Mouse (Mus musculus) adrenal gland, adult 8-10 months (tissue): ENCODE data around the gene Hoxb4. TPM values are rescaled to one million over a fixed set of nuclear protein-coding genes. Genes with fewer than 3 reads are reported as not detected.
A peak's percentile ranks its signal among the peaks of the same experiment; 100 is the strongest.

Experiments used
- DNase-seq: peaks from one replicate; pipeline ENCODE4 v3.0.0; 2022
- total RNA-seq, 4 experiments: library from RNA; stranded (reverse); gene quantifications; 2 replicates each; pipeline ENCODE4 v1.2.4; 2022

Gene Hoxb4
- total RNA-seq, 4 experiments from 2014 or later, result 19.9 to 45.3 (median 27.0) TPM

DNA sequence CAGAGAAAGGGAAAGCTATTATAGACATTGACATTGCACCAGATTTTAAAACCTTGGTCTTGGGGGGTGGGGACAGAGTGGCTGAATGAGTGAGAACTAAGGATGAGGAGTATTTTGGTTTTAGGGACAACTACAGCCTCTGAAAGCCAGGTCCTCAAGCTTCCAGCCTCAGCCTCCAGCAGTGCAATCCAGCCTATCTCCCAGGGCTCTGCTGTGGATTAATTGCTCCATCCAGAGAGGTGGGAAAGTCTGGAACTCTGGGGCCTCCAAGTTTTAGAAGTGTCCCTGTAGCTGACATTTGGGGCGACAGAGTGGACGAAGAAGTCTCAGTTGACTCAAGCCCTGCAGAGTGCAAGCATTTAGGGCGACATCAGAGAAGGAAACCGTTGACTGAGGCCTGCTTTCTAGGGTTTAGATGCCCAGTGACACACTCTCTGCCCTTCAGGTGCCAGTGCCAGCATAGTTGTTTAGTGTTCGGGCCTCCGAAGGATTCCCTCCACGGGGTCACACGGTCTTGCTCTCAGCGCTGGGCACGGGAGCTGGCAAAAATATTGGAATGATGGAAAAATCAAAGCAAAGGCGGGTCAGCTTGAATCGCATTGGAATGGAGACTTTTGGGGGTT is 4.2 kb upstream of the Hoxb4 start:
- DNase-seq, result no peak

DNA sequence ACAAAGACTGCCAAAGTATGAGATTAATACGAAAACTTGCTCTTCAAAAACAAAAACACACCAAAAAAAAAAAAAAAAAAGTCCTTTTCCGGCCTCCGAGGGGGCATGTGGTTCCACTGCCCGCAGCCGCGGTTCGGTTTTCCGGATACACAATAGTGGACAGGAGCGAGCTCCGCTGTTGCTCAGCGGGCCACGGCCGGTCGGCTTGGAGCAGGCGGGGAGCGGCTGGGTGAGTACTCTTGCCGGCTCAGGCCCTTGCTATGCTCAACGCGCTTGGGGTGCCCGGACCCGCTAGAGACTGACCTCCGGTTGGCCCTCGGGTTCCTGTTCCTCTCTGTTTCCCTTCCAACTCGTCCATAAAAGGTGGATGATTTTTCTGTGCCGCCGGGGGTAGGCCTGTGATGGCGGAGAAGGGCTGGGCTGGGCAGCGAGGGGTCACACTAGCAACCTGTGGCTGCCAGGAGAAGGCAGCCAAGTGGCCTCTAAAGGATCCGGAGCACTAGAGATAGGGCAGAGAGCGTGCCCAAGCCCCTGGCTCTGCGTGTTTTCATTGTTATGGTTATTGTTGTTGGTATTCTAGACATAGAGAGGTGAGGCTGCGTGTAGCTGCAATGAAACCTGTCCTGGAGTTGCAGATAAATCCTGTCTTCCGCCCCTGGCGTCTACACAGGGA is 3.3 kb upstream of the Hoxb4 start:
- no peak for DNase-seq

DNA sequence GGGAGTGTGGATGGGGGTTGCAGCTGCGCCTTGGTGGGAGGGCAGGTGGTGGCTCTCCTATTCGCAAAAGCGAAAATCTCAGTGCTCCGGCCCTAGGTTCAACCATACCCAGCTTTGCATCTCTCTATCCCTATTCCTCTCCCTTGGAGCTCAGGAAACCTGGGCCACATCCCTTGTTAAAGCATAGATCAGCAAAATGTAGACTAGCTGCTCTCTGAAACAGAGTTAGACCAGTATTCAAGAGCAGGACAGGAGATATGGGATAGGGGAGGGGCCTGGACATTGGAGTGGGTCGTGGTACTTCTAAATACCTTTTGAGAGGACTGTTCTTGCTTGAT is 2.8 kb upstream of the Hoxb4 start:
- DNase-seq, result no peak

DNA sequence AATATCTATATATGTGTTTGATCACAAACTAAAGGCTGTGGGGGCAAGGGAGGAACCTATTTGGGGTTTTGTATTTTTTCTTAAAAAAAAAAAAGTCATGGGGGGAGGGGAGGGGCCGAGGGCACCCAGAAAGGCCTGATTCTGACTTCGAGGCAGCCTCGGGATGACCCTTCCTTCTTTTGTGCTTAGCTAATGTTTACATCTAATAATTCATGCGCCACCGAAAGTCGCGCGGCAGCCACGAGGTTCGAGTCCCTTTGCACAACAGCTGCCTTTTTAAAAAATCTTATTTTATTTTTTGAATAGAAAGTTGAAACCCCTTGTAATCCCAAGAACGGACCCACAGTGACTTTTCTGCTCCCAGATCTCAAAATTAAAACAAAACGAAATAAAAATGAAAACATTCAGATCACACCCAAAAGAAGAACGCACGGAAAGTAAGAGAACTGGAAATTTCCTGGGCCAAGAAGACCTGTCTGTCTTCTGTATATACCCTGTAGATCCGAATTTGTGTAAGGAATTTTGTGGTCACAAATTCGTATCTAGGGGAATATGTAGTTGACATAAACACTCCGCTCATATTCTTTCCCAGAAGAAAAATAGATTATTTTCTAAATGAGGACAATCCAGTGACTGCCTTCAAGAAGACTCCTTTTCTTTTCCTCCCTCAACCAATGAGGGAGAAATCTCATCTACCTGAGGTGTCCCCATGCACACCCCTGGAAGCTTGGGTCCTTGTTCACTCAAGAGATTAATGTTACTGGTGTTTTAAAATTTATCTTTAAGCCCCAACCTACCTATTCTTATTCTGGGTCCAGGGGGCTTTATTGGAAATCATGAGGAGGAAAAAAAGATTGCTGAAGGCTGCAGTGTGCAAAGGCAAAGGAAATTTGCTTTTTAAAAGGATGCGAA is 1.1 kb upstream of the Hoxb4 start:
- DNase-seq, result no peak

DNA sequence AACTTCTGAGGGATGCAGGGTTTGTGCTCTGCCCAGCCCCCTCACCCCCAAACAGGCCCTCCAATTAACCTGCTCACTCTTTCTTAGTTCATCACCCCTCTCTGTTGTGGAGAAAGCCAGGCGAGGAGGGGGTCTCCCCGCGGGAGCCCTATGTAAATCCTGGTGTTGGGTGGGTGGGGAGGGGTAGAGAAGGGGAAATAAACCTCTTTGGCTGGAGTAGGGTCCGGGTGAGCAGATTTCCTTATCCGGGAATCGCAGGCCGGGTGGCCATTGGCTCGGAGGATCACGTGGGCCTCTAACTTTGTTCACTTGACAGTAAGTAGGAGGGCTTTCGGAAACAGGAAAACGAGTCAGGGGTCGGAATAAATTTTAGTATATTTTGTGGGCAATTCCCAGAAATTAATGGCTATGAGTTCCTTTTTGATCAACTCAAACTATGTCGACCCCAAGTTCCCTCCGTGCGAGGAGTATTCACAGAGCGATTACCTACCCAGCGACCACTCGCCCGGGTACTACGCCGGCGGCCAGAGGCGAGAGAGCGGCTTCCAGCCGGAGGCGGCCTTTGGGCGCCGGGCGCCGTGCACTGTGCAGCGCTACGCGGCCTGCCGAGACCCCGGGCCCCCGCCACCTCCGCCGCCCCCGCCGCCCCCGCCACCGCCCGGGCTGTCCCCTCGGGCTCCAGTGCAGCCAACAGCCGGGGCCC is 452 bp downstream of the Hoxb4 start:
- DNase-seq, result peak; percentile 82

DNA sequence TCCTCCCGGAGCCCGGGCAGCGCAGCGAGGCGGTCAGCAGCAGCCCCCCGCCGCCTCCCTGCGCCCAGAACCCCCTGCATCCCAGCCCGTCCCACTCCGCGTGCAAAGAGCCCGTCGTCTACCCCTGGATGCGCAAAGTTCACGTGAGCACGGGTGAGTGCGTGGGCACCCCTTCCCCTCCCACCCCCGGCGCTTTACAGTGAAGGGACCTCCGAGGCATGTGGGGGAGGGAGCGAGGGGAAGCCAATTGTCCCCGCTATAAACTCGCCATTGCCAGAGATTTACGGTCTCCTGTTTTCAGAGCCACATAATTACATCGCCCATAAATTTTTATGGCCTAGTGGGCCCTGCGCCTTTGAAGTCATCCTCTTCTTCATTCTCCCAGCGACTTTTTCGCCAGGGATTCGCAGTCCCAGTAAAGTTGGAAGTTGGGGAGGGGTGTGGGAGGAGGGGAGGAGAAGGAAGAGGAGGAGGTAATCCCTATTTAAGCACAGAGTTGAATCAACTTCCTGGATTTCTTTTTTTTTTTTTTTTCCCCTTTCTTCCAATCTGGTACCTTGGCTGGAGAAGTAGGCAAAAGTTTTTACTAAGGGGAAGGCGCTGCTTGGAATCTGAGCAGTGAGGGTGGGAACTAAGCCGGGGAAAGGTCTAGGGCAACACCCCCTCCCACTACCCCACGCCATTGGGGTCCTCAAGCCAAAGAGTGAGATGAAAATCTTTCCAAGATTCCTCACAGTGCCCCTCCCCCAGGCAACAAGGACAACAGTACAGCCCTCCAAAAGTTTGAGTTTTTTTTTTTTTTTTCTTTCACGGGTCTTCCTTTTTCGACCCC is 1.2 kb downstream of the Hoxb4 start:
- no peak for DNase-seq

DNA sequence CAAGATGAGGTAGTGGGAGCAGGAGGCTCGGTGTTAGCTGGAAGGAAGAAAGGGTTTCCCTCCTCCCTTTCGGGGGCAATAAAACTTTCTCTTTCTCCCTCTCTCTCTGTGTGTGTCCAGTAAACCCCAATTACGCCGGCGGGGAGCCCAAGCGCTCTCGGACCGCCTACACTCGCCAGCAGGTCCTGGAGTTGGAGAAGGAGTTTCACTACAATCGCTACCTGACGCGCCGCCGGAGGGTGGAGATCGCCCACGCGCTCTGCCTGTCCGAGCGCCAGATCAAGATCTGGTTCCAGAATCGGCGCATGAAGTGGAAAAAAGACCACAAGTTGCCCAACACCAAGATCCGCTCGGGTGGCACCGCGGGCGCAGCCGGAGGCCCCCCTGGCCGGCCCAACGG is 1.8 kb downstream of the Hoxb4 start:
- no peak for DNase-seq

DNA sequence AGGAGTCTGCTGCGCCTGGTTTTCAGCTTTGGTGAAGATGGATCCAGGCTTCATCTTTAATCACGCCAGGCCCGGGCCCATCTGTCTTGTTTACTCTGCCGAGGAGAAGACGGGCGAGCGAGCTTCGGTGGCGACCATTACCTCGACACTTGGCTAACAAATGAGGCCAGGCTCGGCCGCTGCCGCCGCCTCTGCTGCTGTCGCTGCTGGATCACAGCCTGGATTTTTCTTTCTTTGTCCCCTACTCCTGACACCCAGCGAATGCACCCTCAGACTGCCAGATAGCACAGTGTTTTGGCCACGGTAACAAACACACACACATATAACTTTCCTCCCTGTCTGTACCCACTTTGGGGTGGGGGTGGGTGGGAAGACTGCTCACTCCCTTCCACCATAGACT is 2.6 kb downstream of the Hoxb4 start:
- DNase-seq, result no peak

DNA sequence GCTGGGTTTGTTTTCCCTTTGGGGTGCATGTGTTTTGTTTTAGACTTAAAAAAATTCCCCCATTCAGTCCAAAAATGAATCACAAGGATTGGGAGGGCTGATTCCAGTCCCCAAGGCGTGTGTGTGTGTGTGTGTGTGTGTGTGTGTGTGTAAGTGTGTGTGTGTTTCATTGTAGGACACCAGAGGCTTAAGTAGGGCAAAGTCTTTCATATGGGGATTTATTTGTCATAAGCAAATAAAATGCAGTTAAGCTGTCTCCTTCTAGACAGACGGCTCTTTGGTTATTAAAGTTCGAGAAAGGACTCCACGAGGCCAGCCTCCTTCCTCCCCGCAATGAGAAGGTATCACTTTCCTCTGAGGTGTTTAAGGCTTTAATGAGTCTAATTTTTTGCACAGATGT is 3.8 kb downstream of the Hoxb4 start:
- no peak for DNase-seq

DNA sequence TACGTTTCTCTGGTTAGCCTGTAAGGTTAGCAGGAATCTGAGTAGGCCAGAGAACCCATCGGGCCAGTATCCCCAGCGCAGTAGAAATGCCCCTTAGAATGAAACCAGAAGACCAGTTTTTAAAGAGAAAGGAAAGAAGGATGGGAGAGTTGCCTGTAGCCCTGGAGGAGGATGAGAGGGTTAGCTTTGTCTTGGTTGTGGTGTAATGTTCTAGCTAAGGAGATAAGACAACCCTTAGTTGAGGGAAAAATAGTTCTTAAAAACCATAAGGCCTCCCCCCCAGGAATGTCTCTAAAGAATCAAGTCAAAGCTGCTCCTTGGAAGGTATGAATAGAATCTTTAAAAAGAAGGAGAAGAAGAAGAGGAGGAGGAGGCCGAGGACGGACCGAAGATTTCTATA is 4.7 kb downstream of the Hoxb4 start:
- DNase-seq, result no peak

DNA sequence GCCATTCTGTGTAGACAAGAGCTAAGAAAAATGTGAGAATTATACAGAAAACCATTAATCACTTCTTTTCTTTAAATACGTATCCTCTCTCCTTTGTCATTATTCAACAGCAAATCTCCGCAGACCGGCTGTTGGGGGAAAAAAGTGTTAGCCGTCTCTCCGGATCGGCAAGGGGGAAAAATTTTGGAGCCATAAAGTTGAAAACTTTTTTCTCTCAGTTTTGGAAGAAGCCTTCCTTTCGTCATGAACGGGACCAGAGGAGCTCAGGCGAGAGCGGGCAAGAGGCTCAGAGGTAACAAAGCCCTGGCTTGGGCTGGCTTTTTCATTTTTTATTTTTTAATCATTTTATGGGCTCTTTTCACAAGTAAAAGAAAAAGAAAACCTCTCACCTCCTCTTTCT is 5.1 kb downstream of the Hoxb4 start, which contains the start of gene Hoxb3:
Gene Hoxb3 (plus strand): TSS at position 173 of the 400 bp plus-strand sequence.
- no peak for DNase-seq

DNA sequence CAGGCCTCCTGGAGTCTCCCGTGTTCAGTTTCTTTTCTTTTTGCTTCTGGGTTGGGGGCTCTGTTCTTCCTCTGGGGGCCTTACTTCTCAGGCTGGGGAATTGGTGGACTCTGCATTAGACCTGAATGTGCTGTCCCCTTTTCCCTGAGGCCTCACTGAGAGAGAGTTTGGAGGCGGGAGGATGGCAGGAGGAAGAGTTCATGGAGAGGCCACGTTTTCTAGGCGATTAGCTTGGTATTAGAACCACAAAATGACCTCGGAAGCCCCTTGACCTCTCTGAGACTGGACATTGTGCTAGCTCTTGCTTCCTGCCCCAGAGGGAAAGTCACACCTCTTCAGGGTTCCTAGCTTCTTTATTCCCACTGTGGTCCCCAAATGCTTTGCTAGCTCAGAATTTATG is 6.1 kb downstream of the Hoxb4 start:
- DNase-seq, result no peak

DNA sequence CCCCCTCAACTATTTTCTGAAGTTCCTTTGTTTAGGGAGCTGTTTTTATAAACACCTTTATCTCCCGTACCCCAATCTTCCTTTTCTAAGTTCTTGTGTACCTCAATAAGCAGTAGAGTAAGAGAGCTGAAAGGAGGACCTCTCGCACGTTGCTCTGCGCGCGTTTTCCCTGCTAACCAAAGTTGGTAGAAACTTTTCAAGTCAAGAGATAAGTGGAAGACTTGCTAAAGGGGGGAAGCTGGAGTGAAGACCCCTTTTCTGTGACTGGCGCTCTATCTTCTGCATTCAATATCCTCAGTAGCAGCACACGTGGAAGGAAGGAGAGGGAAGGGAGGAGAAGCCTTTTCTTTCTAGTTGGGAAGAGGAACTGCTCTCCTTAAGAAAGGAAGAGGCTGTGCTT is 6.9 kb downstream of the Hoxb4 start:
- no peak for DNase-seq

DNA sequence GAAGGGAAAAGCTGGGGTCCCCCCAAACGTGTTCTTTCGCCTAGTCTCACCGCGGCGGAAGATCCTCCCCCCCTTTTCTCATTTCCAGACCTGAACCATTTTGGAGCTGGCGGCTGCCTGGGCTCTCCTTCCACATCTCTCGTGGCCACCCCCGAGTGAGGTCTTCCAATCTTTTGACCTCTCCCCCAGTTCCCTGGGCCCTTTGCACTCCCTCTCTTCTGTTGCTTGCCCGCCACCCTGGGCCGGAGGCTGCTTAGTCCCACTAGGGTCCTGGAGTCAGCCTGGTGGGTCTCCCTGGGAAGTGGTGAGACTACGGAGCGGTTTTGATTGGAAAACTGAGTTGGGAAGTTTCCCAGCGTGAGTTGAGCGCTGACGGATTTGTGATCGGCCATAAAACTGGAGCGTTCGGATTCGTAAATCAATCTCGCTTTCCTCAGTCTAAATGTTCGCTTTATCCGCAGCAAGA is 7.7 kb downstream of the Hoxb4 start:
- DNase-seq, result no peak

DNA sequence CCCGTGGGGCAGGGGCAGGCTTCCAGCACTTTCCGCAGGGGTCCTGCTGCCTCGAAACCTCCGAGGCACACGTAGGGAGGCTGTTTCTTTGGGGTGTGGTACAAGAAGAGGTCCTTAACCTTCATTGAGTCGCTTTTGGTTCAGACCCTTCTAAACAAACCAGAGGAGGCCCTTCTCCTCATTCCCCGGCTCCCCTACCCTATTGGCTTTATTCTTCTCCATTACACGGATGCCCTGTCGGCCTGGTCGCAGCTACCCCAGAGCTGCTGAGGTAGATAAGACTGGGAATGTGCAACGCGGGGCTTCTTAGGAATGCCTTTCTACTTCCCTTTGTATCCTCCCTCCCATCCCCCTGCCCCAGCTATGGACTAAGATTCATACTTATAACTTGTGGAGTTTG is 8.6 kb downstream of the Hoxb4 start:
- DNase-seq, result no peak

DNA sequence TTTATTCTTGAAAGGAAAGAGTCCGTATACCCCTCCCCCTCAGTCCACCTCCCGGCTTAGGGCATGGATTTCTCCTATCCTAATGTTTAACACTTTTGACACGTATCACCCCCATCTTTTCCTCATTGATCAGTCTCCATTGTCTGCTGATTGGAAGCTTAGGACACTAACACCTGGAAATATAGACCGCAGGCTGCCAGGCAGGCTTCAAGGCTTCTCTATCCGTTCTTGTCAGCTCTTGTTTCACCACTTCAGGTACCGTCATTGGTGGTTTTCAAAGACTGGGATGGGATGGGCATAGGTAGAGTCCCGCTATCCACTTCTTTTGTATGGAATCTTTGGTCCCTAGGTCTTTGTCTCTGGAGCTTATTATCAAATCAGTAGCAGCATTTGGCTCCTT is 9.1 kb downstream of the Hoxb4 start:
- DNase-seq, result no peak

DNA sequence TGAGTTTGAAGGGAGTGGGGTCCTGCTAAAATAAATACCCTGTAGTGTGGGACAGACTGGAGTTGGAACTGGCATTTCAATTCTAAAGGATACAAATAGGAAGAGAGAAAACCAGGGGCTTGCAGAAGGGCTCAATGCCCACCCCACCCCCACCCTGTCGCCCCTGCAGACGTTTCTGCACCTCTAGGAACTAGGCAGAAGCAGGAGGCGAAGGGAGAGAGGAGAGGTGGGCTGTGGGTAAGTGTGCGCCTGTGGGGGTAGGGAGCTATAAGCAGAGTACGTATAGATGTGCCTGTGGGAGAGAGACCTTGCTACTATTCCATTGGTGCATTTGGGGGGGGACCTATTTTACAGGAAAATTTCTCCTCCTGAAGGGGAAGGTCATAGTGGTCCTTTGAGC is 9.7 kb downstream of the Hoxb4 start:
- DNase-seq, result no peak

DNA sequence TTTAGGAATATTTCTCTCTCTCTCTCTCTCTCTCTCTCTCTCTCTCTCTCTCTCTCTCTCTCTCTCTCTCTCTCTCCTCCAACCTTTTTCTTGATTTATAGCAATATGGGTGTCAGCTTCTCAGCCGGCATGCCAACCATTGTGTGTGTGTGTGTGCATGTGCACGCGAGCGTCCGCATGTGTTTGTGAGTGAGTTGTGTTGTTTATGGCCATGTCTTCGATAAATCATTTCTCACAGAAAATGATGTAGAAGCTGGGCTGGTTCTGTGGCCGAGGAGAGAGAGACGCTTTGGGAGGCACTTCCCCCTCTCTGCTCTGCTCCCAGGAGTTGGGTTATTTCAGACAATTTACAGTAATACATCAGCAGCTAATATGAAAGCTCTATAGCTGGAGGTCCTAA is 10.5 kb downstream of the Hoxb4 start:
- DNase-seq, result no peak

DNA sequence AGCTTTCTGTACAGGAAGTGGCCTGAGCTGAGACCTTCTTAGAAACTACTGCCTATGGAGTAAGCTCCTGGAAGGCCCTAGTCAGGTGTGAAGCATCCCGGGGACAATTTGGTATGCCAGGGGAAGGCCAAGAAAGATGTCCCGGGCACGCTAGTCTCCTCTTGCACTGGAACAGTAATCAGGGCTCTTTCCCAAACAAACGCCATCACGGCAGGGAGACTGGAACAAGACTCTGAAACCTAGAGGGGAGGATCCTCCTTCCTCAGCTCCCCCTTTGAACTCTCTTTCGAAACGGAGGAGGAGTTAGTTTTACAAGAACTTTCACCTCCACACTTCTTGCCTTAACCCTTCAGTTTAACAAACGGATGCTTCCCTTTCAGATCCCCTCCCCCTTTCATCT is 14.0 kb downstream of the Hoxb4 start:
- DNase-seq, result no peak

DNA sequence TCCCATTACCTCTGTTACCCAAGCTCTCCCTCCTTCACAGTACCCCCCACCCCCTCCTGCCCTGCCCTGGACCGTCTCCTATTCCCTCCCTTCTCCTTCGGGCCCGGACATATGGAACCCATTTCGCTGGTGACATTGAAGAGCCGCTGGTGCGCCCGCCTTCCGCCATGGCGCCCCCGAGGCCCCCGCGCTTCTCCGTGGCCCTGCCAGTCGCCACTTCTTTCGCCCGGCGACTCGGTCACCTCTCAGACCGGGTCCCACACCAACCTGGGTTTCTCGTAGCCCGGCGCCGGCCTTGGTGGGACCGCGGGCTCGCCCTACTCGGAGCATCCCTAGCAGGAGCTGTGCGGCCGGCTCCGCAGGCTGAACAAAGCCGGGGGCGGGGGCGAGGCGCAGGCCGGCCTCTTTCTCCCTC is 14.6 kb downstream of the Hoxb4 start:
- DNase-seq, result no peak

DNA sequence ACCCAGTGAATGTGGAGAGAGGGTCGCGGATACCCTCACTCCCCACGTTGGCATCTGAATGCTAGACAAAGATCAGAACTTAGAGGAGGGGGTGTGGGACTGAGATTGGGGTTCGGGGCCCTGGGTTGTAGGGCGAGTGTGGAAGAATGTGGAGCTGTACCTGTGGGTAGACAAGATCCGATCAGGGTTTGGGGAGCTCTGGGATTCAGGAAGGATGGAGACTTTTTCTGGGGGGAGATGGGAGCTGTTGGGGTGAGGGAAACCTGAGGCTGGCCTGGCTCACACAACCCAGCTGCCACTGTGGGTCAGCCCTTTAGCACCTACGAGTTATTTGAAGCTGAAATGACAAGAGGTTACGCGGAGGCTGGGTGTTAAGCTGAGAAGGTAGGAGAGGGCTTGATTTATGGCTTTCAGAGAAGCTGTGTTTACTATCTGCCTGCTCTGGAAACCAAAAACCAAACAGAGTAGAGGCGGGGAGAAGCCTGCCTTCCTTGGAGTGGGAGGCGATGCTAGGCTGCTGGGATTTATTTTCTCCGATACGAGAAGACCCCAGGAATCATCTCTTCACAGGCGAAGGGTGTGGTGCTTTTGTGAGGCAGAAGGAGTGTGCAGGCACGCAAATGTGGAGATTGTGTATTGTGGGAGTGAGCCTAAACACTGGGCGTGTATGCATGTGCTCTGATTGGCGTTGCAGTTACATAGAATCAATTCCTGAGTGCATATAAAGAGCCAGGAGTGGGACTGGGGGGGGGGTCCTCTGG is 15.4 kb downstream of the Hoxb4 start:
- DNase-seq, result no peak
